Mouse (Mus musculus): Measurements from ENCODE around the gene Slc15a3.

Gene Slc15a3

DNA sequence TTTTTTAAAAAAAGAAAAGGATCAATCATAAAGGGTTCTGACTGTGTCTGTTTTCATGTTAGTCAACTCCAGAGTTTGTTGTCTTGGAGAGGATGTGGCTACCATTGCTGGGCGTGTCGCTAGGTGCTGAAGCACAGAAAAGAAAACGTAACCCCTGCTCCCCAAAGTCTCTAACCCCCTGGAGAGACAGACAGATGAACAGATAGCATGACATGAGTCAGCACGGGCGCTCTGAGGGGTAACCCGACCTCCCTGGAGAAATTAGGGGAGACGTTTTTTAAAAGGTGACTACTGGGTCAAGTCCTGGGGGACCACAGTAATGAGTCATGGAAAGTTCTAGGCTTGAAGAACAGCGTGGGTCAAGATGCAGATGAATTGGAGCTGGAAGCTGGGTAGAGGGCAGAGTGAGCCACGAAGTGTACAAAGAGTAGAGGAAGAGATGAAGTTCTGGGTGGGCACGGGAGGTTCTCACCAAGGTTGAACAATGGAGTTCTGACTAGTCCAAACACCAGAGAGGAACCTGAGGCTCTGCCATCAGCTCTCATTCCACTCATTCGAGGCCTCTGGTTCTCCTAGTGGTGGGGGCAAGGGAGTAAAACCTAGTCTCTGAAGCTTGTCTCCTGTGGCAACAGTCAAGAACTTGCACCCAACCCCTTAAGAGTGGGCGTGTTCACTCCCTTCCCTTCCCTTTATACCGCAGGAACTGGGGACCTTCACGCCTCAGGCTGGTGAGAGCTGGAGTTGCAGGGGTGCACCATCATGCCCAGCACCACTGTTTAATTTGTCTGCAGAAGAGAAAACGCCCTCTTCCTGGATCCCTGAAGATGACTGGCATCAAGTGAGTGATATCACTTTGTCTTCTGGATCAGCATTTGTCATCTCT is at the start of gene Slc15a3:
TSS of gene Slc15a3 (plus strand) at position 718 of the 883 bp plus-strand sequence.
- no peak for DNase-seq (ENCODE audit: inconsistent ontology term)

DNA sequence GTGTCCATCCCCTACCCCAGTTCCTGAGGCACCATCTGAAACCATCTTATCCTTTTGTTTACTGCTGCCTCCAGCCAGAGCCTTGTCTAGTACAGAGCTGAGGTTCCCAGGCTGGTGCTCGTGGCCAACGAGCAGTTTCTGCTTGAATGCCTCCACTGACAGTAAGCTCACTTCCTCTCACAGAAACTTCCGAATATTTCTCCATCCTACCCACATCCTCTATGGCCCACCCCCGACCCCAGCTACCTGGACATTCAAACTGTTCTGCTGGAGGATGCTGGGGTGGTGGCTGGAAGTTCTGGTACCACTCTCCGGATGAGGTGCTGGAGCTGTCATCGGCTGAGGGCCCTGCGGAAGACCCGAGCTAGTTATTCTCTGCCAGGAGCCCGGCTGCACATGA is 49.2 kb upstream of the Slc15a3 start:
- DNase-seq (ENCODE audit: inconsistent ontology term) = no peak

DNA sequence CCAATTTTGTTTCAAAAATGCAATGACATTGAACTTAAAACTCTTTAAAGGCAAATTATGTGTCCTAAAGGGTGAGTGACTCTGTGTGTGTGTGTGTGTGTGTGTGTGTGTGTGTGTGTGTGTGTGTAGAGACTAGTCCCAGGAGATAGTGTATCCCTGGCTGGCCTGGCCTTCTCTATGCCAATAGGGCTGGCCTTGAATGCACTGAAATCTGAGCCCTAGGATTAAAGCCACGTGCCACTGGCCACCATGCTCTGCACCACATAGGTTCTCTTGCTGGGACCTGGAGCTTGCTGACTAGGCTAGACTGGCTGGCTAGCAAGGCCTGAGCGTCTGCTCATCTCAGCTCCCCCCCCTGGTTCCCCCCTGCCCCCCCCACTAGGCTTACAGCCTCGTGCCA is 46.5 kb upstream of the Slc15a3 start:
- no peak for DNase-seq (ENCODE audit: inconsistent ontology term)

DNA sequence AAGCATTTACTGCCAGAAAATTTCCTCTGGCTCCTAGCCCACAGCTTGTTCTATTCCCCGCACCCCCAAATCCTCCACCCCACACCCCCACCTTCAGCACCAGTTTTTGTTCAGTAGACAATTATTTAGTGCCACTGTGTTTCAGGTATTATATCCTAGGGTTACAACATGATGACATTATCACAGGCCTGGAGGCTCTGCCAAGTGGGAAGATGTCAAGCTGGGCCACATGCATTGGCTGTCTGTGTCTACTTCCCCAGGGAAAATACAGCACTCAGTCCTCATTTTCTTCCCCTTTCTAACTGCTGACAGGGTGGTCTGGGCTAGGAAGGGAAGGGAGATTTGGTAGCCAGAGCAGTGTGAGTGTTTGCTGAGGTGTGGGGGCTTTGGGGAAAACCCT is 44.6 kb upstream of the Slc15a3 start:
- no peak for DNase-seq (ENCODE audit: inconsistent ontology term)

DNA sequence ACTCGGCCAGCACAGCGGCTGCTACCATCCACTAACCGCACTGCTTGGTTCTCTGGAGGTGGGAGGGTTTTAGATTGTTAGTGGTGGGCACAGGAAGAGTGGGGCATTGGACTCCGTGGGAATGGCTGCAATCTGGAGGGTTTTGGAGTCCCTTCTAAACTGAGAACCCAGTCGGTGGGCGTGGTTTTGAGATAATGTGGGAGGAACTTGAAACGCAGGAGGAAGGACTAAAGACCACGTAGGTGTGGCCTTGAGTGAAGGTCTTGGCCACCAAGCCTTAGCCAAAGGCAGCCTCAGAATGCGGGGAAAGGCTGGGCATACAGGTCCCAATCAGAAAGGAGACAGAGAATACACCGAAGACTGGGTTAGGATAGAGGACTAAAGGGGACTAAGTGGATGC is 41.0 kb upstream of the Slc15a3 start:
- DNase-seq (ENCODE audit: inconsistent ontology term) = no peak

DNA sequence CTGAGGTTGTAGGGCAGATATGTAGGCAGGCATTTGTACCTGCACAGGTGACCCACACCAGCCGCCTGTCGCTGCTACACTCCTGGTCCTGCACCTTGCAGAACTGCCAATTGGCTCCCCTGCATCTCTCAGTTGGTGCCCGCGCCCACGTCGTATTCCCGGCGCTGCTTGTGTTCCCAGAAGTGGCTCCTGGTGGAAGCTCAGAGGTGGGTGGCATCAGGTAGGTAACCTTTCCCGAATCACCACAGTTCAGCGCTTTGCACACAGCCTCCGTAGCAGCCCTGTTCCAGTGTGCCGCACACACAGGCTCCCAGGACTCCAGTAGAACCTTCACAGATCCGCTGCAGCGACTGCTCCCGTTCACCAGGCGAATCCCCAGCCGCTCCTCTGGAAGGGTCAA is 40.4 kb upstream of the Slc15a3 start:
- no peak for DNase-seq (ENCODE audit: inconsistent ontology term)

DNA sequence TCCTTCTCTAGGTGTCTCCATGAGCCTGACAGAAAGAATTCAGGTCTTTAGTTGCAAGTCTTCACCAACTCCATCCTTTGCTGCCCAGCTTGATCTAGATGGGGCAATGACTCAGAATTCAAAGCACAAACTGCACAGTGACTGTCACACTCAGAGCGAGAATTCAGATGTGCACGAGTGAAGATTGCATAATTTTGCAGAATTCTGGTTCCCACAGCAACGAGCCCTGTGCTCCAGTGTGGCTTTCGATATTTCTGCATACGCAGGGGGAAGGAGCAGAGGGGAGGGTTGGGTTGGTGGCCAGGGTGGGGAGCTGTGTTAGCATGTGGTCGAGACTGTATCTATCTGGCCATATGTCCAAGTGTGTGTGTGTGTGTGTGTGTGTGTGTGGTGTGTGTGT is 38.5 kb upstream of the Slc15a3 start:
- DNase-seq (ENCODE audit: inconsistent ontology term) = no peak

DNA sequence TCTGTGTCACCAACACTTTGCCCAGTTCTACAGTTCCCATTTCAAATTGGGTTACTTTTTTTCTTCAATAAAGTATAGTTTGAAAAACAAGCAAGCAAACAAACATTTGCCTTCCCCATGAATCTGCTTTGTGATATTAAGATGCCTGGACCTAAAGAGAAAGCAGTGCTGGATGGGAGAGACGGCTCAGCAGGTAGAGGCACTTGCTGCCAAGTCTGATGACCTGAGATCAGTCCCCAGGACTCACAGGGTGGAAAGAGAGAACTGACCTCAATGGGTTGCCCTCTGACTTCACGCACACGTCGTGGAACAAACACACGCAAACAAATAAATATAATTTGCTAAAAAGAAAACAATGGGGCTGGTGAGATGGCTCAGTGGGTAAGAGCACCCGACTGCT is 37.6 kb upstream of the Slc15a3 start:
- no peak for DNase-seq (ENCODE audit: inconsistent ontology term)

DNA sequence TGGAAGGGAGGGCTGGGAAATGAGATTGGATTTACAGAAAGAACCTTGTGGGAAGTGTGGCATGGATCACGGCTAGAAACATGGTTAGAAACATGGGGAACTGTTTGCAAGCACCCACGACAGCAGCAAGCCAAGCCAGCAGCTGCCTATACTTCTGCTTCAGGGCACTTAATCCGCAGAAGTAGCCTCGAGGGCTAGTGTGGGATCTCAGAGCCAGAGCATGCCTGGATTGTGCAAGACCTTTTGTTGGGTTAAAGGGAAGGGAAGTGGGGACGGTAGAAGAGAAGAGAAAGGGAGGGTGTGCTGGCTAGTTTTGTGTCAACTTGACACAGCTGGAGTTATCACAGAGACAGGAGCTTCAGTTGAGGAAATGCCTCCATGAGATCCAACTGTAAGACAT is 35.8 kb upstream of the Slc15a3 start:
- no peak for DNase-seq (ENCODE audit: inconsistent ontology term)

DNA sequence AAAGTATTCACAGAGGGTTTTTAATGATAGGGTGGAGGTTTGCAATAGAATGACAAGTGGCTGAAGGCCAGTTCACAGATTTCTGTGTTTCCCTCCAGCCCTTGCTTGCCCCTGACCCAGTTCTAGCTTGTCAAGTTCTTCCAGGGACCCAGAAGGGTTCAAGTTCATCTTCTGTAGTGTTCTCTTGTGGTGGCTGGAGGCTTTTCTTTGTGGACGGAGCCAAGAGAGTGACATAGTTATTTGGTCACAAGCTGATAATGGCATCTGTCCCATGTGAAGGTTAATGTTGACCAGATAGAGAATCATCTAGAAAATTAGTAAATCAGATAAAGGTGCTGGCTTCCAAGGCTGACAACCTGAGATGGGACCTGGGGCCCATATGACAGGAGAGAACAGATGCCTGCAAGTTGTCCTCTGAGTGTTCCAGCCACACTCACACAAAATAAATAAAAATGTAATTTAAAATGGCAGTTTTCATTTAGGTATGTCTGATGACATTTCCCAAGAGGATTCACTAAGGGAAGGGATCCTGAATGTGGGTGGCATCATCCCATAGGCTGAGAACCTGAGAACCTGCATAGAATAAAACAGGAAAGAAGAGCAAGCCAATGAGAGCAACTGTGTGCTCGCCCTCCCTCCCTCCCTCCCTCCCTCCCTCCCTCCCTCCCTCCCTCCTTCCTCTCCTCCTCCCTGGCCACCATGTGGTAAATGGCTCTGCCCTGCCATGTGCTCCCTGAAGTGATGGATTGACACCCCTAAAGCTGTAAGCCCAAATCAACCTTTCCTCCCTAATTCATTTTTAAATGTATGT is 34.5 kb upstream of the Slc15a3 start:
- no peak for DNase-seq (ENCODE audit: inconsistent ontology term)

DNA sequence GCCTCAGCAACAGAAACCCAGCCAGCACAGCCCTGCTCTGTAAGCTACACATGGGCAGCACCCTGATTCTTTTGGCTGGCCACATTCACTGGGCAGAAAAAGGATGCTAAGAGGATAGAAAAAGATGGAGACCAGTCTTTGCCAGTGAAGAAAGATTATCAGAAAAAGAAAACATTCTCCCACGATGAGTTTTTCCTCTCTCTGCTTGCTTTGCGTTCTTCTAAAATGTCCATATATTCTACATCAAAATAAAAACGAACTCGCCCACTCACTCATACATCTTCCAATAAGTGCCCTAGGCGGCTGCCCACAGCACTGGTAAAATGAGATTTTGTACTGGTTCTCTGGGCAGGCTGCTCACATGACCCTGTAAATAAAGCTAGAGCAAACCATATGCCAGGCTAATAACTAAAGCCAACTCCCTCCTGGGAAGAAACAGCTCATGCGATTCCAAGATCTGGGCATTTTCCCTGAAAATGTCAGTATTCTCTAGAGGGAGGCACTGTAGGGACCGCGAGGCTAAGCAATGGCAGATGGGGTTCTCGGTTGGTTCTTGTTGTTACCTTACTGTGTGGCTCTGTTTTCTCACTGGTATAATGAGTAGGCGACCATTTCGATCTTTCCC is 33.8 kb upstream of the Slc15a3 start:
- no peak for DNase-seq (ENCODE audit: inconsistent ontology term)

DNA sequence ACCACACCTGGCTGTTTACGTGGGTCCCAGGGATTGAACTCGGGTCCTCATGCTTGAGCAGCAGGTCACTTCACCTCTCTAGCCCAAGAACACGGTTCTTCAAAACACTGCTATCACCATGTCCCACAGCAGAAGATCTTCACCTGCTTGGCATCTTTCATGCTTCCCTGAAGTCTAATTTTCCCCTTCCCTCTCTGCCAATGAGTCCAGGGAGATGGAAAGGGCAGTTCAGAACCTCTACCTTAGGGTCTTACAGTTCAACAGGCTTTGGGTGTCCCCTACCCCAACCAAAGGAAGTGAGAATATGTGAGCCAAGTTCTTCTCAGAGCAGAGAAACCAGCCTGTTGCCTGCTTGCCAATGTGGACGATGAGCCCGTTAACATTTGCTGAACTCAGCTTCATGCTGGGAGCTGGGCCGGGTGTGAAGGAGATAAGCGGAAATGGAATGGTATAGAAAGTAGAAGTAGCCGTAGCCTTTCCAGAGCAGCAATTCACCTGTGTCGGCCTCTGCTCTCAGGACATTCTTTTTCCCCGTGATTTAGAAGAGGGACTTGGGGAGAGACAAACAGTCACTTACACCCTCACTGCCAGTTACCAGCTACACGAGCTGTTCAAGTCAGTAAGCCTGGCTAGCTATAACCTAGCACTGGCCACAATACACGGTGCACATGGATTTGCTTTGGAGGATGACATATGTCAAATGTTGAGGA is 30.8 kb upstream of the Slc15a3 start:
- no peak for DNase-seq (ENCODE audit: inconsistent ontology term)

DNA sequence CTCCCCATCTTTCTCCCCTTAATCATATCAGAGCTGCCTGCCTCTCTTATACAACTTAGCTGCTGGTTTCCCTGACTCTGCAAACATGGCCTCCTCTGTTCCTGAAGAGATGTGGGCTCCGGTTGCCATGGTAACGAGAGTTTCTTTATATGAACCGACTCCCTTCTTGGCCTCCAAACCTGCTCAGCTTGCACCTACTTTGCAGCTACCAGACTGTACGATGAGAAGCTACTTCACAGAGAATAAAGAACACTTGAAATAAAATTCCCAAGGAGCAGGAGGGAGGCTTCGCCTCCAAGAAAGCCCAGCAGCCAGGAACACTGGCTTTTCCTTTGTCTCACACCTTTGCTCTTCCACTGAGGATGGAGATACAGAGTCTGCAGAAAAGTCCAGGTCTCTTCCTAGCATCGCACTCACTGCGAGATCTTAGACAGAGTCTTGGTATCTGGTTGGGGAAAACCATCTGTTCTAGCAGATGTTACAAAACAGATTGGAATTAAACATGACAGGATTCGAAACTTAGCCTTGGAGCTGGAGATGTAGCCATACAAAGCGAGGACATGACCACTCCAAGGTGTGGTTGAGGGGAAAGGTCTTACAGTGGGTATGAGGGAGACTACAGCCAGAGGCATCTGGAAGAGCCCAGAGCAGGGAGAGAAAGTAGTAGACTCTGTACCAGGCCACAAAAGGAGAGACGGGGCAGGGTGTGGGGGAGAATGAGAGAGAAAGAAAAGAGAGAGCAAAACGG is 29.9 kb upstream of the Slc15a3 start:
- no peak for DNase-seq (ENCODE audit: inconsistent ontology term)

DNA sequence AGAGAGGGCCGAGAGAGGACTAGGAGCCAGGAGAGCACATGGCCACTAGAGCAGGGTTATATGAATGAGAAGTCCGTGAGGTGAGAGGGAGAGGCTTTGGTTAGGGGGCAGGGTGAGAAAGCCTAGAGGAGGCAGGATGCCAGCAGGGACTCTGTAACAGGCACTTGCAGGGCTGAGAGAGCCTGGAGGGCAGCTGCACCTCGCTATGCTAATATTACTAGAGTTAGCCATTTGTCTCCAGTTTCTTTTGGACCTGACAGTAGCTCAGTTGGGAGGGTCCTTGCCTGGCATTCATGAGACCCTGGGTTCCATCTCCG is 29.4 kb upstream of the Slc15a3 start:
- DNase-seq (ENCODE audit: inconsistent ontology term) = no peak

DNA sequence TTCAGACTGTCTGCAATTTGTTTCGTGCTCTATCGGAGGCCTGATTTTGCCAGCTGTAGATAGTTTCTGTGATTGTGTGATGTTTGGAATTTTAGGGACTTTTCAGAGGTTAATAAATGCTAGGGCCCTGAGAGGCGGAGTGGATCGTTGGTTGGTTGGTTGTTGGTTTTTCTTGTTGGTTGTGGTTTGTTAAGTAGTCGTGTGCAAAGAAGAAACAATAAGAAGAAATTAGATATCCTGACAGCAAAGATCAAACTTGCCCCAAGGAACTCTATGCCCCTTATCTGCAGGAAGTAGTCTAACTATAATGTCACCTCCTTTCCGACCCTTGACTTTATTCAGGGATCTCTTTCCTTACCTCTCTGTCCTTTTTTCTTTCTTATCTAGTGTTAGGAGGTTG is 28.1 kb upstream of the Slc15a3 start:
- DNase-seq (ENCODE audit: inconsistent ontology term) = no peak

DNA sequence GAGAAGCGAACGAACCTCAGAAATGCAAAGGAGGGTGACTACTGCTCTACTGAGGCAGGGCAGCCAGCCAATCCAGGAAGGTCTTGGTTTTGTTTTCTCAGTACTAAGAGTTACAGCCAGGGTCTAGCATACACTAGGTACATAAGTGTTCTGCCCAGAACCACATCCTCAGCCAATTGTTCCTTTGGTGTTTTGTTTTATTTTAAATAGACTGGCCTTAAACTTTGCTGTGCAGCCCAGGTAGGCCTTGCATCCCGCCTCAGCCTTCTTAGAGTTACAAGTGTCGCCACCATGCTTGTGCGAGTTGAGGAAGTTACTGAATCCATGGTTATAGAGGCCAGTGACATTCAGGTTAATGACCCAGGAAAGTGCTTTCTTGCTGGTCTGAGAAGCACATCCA is 26.5 kb upstream of the Slc15a3 start:
- no peak for DNase-seq (ENCODE audit: inconsistent ontology term)

DNA sequence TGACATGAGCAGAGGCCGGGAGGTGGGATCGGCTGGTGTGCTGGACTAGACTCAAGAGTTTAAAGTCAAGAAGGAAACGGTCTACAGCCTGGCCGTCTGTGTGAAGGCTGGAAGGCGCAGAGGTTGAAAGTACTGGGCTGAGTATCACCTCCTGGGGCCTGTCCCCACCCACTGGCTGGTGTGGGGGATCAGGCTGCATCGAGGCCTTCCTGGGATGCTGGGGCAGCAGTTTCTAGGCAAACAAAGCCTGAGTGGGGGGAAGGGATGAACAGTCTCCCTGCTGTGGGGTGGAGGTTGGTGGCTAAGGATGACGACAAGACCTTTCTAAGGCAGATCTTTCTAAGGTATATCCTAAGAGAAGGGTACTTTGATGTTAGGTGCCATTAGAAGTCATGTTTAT is 25.6 kb upstream of the Slc15a3 start:
- no peak for DNase-seq (ENCODE audit: inconsistent ontology term)

DNA sequence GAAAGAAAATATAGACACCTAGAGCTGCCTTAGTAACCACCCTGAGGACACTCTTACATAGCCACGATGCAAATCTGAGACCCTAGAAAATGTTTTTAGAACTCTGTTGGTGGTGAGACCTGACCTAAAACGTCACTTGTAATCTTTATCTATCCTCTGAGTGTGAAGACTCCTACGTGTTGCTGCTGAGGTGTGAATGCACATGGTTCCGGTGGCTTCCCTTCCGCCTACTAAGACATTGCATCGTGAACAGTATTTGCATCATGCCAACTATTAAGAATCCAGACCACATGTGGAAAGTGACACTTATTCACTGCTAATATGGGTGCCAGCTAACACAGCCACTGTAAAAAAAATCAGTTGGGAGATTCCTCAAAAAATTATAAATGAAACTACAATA is 23.7 kb upstream of the Slc15a3 start:
- DNase-seq (ENCODE audit: inconsistent ontology term) = no peak

DNA sequence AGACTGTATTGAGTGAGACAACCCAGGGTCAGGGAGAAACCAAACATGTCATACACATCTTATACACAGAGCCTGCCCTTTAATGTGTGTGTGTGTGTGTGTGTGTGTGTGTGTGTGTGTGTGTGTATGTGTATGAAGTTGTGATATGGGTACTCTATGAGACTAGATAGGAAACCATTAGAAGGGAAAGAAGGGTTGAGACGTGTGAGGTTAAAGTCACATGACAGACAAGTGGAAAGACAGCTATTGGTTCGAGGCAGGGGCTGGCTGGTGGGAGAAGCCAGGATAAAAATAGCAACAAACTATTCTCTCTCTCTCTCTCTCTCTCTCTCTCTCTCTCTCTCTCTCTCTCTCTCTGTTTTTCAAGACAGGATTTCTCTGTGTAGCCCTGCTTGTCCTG is 23.1 kb upstream of the Slc15a3 start:
- DNase-seq (ENCODE audit: inconsistent ontology term) = no peak

DNA sequence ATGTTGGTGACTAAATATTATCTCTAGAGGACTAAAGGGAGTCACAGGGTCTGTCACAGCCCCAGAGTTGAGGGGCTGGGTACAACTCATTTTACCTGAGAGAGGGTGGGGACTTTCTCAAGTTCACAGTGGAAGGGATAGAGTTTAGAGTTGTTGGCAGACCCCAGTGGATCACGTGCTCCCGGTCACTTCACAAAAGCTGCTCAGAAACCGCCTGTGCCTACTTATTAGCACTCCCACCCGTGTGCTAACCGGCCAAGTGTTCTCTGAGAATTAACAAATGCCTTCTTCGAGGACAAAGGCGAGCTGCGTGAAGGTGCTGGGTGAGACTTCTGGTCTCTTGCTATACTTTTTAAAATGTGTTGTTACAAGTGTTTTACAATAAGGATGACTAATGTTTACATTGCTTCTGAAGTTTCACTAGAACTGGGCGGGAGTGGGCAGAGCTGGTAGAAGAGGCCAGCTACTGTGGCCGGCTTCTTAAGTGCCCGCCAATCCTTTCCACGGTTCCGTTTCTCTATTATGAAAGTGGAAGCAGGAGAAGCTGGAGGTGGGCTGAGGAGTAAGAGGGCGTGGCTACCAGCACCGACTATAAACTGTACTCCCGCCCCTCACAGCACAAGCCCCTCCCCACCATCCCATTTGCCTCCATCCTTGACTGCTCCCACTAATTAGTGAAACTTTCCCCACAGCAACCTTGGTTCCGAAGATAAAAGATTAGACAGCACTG is 21.1 kb upstream of the Slc15a3 start:
- DNase-seq (ENCODE audit: inconsistent ontology term) = peak; percentile 44

DNA sequence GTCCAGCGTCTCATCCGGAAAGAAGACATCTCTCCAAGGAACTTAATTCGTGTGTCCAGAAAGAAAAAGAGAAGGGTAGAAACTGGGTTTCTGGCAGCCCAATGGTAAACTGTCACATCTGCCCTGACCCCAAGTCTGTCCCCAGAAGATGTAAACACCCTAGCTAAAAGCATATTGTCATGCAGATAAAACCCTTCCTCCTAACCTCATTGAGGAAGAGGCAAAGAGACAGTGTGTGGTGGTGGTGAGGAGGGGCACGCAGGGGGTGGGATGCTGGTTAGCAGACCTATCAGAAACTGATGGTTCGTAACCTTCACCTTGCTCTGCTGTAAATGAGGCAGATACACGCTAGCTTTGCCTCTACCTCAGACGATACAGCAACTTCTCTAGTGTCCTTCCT is 18.2 kb upstream of the Slc15a3 start:
- DNase-seq (ENCODE audit: inconsistent ontology term) = no peak
